Mouse (Mus musculus) ovary, postnatal 14 days (tissue): ENCODE measurements around the gene Arhgef25.
"Not testable (repeated sequence)": the region's sequence is repeated elsewhere in the genome, so short reads cannot be mapped to it uniquely, and the experiment has no call there.

Experiments used
- DNase-seq: peaks from one replicate; pipeline ENCODE4 v3.0.0; 2022; ENCODE audit warnings: low spot score

Gene Arhgef25

DNA sequence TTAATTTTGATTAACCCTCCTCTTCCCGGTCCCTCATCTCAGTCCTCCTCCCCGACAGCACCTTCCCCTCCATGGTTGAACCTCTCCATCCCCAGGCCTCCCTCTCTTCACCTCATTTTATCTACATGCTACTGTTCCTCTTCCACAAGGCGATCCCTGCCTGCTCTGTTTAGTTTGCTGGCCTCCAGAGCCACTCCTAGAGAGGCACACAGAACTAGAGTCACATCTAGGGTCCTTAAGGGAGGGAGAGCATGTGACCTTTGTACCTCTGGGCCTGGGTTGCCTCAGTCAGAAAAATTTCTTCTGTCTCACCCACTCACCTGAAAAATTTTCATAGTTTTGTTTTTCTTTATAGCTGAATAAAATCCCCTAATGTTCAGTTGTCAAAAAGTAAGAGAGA, 52.0 kb downstream of the Arhgef25 start:
- no peak for DNase-seq

DNA sequence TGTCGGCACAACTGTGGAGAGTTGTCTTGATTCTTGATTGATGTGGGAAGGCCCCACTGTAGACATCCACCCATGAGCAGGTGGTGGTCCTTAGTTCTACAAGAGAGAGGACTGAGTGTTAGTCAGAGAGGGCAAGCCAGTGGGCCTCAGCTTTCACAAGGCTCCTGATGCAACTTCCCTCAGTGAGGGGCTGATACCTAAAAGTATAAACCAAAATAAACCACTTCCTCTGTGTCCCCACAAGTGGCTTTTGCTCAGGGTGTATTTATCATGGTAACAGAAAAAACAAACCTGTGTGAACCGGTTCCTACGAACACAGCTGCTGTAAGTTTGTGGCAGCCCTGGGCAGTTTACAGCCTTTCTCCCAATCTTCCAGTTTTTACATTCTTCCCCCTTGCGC, 53.4 kb downstream of the Arhgef25 start:
- no peak for DNase-seq

DNA sequence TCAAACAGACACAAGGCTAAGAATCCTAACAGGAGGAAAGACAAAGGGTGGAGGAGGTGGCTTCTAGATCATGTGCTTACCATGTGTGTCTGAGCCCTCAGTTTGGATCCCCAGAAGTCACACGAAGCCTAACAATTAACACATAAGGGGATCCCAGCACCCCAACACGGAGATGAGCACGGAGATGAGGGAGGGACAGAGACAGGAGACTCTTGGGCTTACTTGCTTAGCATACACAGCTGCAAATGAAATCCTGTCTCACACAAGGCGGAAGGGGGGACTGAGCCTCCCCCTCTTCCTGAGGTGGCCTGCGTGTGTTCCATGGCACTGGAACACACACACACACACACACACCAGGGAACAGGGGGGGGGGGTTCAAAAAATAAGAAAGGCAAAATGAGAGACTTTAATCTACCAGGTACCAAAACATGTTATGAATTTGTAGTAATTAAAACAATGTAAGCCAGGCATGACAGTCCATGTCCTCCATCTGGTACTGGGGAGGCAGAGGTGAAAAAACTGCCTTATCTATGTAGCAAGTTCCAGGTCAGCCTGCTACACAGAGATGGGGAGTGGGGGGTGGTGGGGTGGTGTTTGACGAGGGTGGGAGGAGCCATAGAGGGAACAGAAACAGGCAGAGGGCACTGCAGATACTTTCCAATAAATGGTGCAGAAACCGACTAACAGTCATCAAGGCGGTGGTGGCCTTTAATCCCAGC, 54.6 kb downstream of the Arhgef25 start:
- no peak for DNase-seq

- DNase-seq: not testable (repeated sequence)
Observed at GRCm38 (mm10) chr10:127134394-127135035, 55.4 kb downstream of the Arhgef25 start.
